In genomic region chr10:113141606-113142005, GRCm38 (mm10) we compare ENCODE assay signal across 18 mouse cellular contexts.
DNase-seq lines count a peak whose midpoint lies in the region; ATAC-seq and TF ChIP-seq lines count a peak whose summit lies in the region.
"Had no signal": no experiment of that assay in that cellular context is flagged by ENCODE, and none has a peak within 500 bp of the region (broad histone marks: within the 10 kb centered on the region; RNA-seq: fewer than 3 reads in every experiment).

No protein-coding gene starts in this region.

- peak; percentile 80 for ATAC-seq in forebrain, postnatal 0 days
- ATAC-seq: activated CD4-positive, CD25-positive, alpha-beta regulatory T cell, adult 4 months had no signal

- peak; percentile 9 for DNase-seq in embryo, embryonic 10.5 days (ENCODE audit: low spot score)
- no peak for DNase-seq in embryo, embryonic 9.5 days (ENCODE audit: extremely low spot score)
- peak; percentile 58 to 73 for DNase-seq in left cerebral cortex, postnatal 14 days (ENCODE audit: low spot score in 2 of 2)
- no peak for DNase-seq in left cerebral cortex, adult 8-10 months (ENCODE audit: low spot score in 2 of 2)
- DNase-seq in R1 (ENCODE audit: low read depth, low spot score): peak; percentile 2
- peak; percentile 72 for DNase-seq in forebrain, postnatal 0 days
- no peak for DNase-seq in gastrocnemius, postnatal 10 days
- no peak for DNase-seq in kidney, adult 2 months
- DNase-seq: cerebellum, postnatal 36 days; gastrocnemius, adult 2 months; heart, postnatal 4 days; kidney, adult 8-10 months; lung, postnatal 14 days had no signal

- intact Hi-C loops in left cerebral cortex, postnatal 14 days (cut with DNase I): no loop called here

- no peak overlapping the region for H3K9ac ChIP-seq in forebrain, postnatal 0 days
- H3K9ac ChIP-seq: embryonic facial prominence, embryonic 15.5 days; midbrain, embryonic 12.5 days had no signal

- H3K4me1 ChIP-seq in forebrain, postnatal 0 days (ENCODE audit: insufficient read depth): peaks cover 2% of the 10 kb centered on the region; the same call in 1 of the 2 replicates
- H3K4me1 ChIP-seq in kidney, adult 2 months (ENCODE audit: control insufficient read depth, insufficient read depth, low read length): no peaks in the 10 kb centered on the region
- H3K4me1 ChIP-seq: embryonic facial prominence, embryonic 15.5 days had no signal

- no peaks in the 10 kb centered on the region for H3K36me3 ChIP-seq in forebrain, postnatal 0 days (ENCODE audit: insufficient read depth)
- no peaks in the 10 kb centered on the region for H3K36me3 ChIP-seq in kidney, adult 2 months (ENCODE audit: control insufficient read depth, insufficient read depth, low read length)
- H3K36me3 ChIP-seq: embryonic facial prominence, embryonic 15.5 days; midbrain, embryonic 12.5 days had no signal

- WGBS in forebrain, postnatal 0 days: 69% methylated on average over 2 of the region's 2 CpGs
- WGBS in kidney, adult 2 months: 66% methylated on average over 2 of the region's 2 CpGs

- no peak for TF ChIP-seq CTCF in forebrain, postnatal 0 days (IDR thresholded peaks at IDR 0.05; ENCODE audit: low read depth)
- TF ChIP-seq CTCF in kidney, adult 2 months (conservative IDR thresholded peaks at IDR 0.05; ENCODE audit: insufficient read depth, insufficient read length, low read depth, low read length): no peak

- no peak for TF ChIP-seq POLR2A in kidney, adult 2 months (IDR thresholded peaks at IDR 0.05; ENCODE audit: low read depth, low read length)

- no peaks in the 10 kb centered on the region for H3K9me3 ChIP-seq in forebrain, postnatal 0 days (ENCODE audit: low read length)
- H3K9me3 ChIP-seq: embryonic facial prominence, embryonic 15.5 days; midbrain, embryonic 12.5 days had no signal

- H3K27ac ChIP-seq in forebrain, postnatal 0 days (ENCODE audit: low read depth, low read length): no peak overlapping the region
- no peak overlapping the region for H3K27ac ChIP-seq in kidney, adult 2 months (ENCODE audit: insufficient read depth, low read depth, low read length)
- H3K27ac ChIP-seq: embryonic facial prominence, embryonic 15.5 days; gastrocnemius, adult 2 months; layer of hippocampus, adult 2 months; midbrain, embryonic 12.5 days had no signal

- H3K4me2 ChIP-seq in forebrain, postnatal 0 days (ENCODE audit: low read depth): no peak overlapping the region
- H3K4me2 ChIP-seq: embryonic facial prominence, embryonic 15.5 days; liver, embryonic 11.5 days; midbrain, embryonic 12.5 days had no signal

- H3K4me3 ChIP-seq in forebrain, postnatal 0 days (ENCODE audit: low read depth, low read length): no peak overlapping the region
- H3K4me3 ChIP-seq in kidney, adult 2 months (ENCODE audit: insufficient read depth, low read depth, low read length): no peak overlapping the region
- H3K4me3 ChIP-seq: embryonic facial prominence, embryonic 15.5 days; gastrocnemius, adult 2 months; layer of hippocampus, adult 2 months; midbrain, embryonic 12.5 days had no signal

- H3K27me3 ChIP-seq in forebrain, postnatal 0 days (ENCODE audit: insufficient read depth, low read length): no peaks in the 10 kb centered on the region
- no peaks in the 10 kb centered on the region for H3K27me3 ChIP-seq in kidney, adult 2 months (replicated peaks; ENCODE audit: control insufficient read depth, insufficient read depth, low read length)
- H3K27me3 ChIP-seq: embryonic facial prominence, embryonic 15.5 days had no signal

Comparison
In these comparisons a context has a peak if more than half of its experiments do, and no peak if none do; other contexts are left out.
1. DNase-seq: peak in embryo, embryonic 10.5 days (single experiment), left cerebral cortex, postnatal 14 days (2 of 2), R1 (single experiment) and forebrain, postnatal 0 days (single experiment); none in embryo, embryonic 9.5 days (single experiment), left cerebral cortex, adult 8-10 months (0 of 2), gastrocnemius, postnatal 10 days (single experiment) and kidney, adult 2 months (single experiment).